Mouse (Mus musculus) 3T3-L1 (cell line): ENCODE results near the gene Adgrg2.

Experiments
- DNase-seq: peaks from one replicate; pipeline ENCODE4 v3.0.0-alpha.2; 2015; ENCODE audit warnings: low read depth, low spot score

Gene Adgrg2

DNA sequence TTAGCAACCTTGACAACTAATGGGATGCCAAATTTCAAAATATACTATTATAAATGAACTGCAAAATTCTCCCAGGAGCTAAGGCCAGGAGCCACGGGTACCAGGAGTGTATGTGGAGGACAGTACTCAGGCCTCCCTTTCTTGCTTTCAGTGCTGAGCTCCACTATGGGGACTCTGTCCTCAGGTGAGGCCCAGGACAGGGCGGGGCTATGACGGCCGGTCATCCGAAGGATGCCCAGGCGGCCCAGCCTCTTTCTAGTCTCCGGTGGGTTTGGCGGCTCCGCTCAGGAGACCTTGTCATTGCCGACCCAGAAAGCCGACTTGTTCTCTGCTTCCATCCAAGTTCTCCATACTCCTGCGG, 111.2 kb downstream of the Adgrg2 start:
- no peak for DNase-seq

DNA sequence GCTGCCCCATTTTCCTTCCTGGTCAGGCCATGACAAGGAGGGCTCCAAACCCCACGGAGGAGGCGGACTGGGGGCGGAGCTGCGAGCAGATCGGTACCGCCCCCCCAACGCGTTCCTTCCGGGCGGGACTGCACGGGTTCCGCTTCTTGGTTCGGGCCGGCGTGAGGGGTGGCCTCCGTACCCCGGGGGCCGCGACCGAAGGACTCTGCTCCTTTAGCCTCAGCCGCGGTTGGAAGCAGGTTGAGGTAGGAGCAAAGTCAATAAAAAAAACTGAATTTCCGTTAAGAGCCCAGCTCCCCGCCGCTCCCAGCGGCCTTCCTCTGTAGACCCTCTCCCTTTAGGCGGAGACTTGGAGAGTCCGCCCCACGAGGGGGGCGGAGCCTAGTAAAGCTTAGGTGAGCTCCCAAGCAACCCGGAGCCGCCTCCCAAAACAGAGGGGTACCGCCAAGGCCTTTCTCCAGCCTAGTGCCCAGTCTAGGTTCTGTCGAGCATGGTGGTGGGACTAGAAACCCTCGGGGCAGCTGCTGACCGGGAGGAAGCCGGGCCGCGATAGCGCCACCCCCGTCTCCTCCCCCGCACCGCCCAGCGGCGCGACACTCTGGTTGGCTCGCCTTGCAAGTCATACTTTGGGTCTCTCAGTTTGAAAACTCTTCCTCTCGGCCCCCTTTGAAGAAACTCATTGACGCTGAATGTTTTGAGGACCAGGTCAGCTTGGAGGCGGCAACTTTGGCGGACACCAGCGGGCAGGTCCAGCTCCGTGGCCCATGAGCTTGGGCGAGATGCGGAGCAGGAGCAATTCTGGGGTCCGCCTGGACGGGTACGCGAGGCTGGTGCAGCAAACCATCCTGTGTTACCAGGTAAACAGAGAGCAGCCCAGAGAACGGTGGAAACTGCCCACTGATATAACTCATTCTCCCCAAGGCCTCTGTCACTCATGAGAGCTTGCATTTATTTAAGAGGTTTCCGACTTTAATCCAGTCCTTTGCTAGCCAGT, 111.9 kb downstream of the Adgrg2 start, which contains the start of gene Phka2:
Gene Phka2, plus strand, starts transcription at position 119 of the 994 bp plus-strand sequence.
- peak; percentile 78 for DNase-seq

DNA sequence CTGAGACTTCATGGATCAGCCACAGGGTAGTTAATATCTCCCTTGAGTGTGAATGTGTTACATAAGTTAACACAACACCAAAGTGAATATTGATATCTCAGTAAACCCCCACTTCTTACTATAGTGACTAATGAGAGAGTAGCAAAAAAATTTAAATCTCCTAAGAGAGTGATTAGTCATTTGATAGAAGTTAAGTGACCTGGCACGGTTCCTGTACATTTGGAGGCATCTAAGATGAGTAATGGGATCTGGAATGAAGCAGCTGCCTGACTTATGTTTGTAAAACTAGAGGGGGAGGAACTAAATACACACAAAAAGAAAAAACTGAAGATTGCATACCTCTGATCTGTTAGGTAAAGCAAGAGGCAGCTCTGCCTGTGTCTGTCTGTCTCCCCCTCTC, 118.6 kb downstream of the Adgrg2 start:
- DNase-seq, result peak; percentile 83

DNA sequence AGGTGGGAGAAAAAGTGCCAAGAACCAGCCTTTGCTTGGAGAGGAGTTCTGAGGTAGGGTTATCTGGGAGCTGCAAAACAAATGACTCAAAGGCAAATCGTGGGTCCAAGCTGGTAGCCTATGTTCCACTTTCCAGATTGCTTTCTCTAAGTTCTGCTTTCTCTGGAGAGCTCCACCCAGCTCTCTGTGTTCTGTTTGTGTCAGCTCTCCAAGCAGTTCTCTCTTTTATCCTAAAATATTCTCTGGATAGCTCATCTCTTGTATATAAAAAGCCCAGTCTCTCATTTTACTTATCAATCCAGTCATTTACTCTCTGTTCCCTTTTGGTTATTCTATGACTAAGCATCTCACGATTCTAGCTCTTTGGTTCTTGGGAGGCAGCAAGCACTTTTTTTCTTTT, 119.7 kb downstream of the Adgrg2 start:
- DNase-seq, result peak; percentile 30

DNA sequence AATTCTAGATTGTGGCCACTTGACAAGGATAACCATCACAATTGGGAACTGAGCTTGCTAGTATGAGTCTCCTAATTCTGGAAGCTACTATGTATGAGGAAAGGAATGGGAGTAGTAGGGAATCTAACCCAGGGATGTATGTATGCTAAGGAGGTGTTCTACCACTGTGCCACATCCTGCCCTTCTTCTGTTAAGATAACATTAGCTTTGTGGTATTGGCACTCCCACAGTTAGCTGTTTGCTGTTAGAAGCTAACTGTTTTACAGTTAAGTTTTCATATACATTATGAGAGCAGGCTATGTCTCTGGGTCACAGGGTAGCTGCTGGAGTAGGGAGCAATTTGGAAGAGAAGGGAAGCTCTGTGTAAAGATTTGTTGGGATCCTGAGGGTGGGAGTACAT, 125.5 kb downstream of the Adgrg2 start:
- DNase-seq, result peak; percentile 4

DNA sequence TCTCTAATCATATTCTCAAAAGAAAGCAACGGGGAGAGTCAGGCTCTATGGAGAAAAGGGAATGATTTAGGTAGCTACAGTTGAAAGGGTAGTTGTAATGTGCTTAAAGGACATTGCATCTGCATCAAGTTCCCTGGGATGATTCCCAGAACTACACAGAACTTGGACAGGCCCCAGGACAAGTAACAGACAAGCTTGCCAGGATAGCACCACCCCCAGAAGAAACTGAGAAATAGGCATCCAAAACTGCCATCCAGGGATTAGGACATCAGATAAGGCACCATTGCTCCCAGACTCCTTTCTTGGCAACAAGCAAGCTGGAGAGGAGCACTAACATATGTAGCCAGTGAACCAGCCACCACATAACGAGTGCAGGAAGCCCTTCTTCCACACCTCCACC, 152.3 kb downstream of the Adgrg2 start:
- DNase-seq, result peak; percentile 1
